Mouse (Mus musculus): ENCODE measurements around the gene Dscam.

The Dscam gene

DNA sequence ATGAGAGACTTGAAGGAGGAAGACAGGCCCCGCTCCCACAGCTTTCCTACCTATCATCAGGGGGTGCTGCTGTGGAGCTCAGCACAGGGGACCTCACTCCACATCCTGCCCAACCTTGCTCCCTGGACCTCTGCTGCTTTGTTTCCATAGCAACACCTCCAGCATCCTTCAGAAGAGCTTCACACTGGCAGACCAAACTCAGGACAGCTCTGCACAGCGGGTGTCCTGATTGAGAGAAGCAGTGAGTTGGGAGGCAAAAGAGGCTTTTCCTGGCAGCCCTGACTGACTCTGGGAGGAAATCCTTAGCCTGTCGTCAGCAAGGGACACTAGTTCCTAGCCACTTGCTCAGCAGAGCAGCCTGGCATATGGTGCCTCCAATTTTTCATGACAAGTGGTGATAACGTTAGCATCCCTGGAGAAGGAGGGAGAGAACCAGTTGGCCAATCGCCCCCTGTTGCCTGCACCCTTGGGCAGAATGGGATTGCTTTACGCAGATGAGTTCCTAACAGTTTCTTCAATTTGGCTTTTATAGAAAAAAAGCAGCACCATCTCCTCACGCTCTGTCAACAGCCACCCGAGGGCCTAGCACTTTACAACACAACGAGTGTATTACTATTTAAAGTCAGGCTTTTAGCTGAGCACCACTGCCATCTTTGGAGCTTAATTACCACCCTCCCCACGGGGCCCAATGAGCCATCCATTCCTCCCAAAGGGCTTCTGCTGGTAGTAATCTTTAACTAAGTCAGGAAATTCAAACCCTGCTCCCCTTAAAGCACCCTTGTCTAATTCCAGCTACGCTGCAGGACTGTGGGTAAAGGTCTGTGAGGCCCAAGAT, 224.9 kb downstream of the Dscam start:
- no peak for DNase-seq (ENCODE audit: low read depth, low spot score)

DNA sequence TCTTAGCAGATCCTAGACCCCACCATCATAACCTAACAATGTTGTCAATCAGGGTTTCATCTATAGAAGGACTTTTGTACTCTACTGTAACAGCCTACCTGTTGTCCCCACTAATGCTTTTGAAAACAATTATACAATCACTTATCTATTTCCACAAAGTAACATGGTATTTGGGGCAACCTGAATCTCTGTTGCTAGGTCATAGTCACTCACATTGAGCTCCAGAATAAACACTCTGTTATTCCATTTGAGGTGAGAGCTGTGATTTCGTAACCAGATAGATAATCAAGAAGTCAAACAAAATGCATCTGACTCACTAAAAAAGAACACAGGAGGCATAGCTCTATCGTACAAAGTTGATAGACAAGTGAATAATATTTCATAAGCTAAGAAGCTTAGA, 226.9 kb downstream of the Dscam start:
- DNase-seq (ENCODE audit: low read depth, low spot score) = no peak

DNA sequence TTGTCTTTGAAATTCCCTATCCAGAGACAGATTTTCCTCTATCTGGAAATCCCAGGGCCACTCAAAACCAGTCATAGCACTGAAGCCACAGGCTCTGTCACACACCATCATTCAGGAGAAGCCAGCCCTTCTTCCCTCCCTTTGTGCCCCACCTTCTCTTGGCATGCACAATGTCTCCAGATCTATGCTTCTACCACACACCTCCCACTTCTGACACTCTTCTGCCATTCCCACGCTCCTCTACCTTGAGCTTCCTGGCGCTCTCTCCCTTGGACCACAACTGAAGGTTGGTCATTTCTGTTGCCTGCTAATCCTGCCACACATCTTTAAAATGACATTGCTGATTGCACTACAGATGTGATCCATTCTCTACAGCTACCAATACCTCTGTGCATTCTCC, 235.8 kb downstream of the Dscam start:
- no peak for DNase-seq (ENCODE audit: low read depth, low spot score)

DNA sequence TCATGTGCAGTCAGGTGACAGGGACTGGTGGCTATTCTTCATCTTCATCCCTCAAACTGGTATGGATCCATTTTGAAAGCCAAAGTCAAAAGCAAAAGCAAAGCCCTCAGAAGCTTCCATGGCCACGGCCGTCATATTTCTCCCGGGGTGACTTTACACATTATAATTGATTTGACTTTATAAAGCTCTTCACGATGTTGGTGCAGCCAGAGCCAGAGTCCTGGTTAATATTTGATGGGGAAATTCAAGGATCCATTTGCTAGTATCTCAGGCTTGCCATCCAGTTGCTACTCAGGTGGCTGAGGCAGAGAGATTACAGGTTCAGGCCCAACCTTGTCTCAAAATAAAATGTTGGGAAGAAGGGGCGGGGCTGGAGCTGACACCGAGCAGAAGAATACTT, 238.3 kb downstream of the Dscam start:
- DNase-seq (ENCODE audit: low read depth, low spot score) = no peak

DNA sequence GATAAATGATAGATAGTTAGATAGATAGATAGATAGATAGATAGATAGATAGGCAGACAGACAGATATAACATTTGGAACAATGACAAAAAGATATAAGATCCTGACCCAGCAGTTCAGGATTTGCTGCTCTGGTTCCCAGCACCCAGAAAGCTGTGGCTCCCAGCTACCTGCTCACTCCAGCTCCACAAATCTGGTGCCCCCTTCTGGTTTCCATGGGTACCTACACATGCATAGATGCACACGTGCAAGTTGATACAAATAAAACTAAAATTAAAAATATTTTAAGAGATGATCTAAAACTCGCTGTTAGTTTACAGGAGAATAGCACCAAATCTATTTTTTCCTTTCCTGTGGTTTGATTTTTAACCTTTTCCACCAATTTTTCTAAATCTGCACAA, 238.8 kb downstream of the Dscam start:
- no peak for DNase-seq (ENCODE audit: low read depth, low spot score)

DNA sequence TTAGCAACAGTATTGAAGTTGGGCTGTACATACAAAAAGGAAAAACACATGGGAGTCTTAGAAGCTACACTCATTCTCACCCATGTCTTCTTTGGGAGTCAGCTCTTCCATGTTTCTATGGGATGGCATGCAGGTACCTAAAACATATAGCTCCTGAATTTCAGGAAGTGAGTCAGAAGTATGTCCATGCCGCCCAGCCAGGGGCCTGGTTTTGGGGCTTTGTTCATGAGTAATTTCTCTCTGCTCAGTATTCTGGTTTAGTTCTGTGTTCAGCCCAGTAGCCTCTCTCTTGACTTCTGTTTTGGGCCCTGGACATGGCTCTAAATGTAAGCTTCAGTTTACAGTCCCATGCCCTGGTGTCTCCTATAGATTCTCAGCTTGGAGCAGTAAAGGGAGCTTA, 242.5 kb downstream of the Dscam start:
- no peak for DNase-seq (ENCODE audit: low read depth, low spot score)

DNA sequence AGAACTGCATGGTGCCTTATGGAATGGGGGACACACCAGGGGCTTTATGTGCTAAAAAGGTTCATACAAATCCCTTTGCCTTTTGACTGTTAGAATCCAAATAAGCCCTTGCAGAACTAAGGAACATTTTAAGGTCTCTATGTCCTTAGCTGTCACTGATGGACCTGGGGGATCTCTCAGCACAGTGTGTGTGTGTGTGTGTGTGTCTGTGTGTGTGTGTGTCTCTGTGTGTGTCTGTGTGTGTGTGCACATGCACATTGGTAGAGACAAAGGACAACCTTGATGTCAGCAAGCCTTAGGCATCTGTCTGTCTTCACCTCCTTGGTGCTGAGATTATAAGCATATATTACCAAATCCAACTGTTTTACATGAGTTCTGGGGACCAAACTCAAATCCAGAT, 243.1 kb downstream of the Dscam start:
- no peak for DNase-seq (ENCODE audit: low read depth, low spot score)

DNA sequence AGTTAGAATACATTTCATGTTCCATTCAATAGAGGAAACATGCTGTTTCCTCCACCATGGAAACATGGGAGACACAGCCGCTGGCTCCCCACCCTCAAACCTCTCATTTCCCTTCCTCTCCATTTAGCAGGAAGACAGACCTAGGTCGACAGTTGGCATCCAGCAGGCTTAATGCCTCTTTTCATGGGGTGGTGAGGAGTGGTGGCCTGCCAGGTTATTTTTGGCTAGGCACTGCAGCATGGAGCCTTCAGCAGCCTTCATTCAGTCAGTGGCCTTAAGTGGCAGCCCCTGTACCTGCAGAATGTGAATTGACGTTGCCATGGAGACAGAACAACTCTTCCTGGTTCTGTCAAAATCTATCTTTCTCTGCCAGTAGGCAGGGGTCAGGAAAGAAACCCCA, 243.6 kb downstream of the Dscam start:
- DNase-seq (ENCODE audit: low read depth, low spot score) = peak; percentile 24

DNA sequence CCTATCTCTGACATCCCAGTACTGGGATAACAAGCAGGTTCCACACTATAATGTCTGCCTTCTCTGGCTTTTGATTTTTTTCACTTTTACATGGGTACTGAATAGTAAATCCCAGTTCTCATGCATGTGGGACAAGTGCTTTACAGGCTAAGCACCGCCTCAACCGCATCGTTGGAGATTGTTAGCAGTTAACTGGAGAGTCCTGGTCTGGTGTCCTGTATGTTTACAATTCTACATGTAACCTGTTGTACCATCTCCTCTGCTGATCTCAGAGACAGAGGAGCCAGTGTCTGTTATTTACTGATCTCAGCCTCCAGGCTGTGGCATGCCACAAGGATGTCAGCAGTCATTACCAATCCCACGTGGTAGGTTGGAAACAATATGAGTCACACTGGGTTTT, 246.6 kb downstream of the Dscam start:
- DNase-seq (ENCODE audit: low read depth, low spot score) = no peak

DNA sequence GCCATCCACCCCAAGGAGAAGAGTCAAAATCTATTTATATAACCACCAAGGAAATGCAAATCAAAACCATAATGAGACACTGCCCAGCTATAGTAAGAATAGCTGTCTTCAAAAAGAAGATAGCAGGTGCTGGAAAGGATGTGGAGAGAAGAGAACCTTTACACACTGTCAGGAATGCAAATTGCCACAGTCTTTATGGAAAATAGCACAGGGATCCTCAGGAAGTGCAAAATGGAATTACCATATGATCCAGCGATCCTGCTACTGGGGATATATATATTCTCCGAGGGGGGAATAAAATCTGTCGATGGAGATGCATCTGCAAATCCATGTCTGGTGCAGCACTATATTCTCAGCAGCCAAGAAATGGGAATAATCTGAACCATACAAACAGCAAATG, 256.1 kb downstream of the Dscam start:
- no peak for DNase-seq (ENCODE audit: low read depth, low spot score)

DNA sequence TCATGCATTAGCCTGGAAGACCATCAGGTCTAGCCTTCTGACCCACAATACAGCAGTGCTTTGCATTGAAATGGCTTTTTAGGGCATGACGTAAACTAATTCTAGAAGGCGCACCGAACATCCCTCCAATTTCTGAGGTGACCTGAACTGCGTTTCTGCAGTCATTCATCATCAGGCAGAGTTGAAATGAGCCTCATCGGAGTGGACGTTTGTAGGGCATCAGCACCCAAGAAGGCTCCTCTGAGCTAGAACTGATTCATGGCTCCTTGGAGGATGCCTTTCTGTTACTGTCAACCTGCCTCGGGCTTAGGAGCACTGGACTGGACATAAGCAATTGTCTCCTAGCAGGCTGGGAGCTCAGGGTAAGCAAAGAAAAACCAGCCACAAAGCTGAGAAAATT, 257.7 kb downstream of the Dscam start:
- DNase-seq (ENCODE audit: low read depth, low spot score) = no peak

DNA sequence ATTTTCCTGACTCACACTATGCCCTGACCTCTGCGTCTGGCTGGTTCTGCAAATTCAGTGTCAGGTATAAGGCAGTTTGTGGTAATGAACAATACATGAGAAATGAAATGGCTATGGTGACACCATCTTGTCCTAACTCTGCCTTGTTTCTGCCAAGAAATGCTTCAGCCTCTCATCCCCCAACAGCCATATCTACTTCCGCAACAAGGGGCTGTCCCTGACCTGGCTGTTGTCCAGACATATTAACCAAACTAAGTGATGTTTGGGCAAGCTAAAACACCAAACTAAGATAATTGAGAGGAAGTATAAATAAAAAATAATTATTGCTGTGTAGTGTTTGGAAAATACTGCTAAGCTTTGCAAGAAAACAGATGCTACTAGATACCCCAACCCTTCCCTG, 258.4 kb downstream of the Dscam start:
- no peak for DNase-seq (ENCODE audit: low read depth, low spot score)

DNA sequence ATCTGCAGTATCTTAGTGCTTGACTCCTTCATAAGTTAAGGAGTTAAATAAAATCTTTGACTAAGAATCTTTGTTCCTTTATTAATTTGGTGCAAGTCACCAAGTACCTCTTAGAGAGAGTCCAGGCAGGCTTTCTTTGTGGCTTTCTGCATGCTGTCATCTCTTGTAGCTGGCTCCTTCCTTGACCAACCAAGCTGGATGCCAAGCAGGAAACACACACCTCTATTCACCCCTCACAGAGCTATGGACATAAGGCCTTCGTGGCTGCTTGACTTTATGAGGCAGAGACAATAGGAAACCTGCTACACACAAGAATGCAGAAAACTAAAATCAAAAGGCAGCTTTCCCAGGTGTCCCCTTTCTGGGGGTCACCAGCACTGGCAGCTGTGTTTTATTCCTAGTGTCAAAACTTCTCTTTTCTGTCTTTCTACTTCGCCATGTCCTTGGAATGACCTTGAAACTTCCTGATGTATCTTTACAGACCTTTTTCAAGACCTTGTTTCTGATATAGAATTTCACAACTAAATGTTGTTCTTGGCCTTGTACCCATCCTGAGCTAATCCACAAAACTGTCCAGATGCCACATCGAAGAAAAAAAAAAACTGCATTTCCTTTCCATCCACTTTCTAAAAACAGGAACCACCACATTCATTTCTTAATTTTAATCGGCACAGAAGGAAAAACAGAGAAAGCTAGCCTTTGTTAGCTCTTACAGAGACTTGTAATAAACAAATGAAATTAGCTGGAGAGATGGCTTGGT, 260.0 kb downstream of the Dscam start:
- DNase-seq (ENCODE audit: low read depth, low spot score) = no peak

DNA sequence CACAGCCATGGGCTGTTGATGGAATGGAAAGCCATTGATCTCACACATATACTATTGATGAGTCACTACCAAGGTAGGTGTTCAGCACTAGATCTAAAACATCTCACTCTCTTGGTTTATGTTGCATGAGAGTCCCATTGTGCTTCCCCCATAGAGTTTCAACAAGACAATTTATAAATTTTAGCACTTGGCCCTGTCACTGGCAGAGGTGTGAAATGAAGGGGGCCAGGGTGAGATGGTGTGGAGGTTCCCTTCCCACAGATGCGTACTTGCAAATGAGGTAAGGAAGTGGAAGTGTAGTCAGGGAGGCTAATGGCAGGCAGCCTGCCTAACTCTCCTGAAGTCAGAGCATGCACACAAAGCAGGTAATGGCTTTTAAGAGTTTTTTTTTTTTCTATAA, 262.7 kb downstream of the Dscam start:
- DNase-seq (ENCODE audit: low read depth, low spot score) = no peak

DNA sequence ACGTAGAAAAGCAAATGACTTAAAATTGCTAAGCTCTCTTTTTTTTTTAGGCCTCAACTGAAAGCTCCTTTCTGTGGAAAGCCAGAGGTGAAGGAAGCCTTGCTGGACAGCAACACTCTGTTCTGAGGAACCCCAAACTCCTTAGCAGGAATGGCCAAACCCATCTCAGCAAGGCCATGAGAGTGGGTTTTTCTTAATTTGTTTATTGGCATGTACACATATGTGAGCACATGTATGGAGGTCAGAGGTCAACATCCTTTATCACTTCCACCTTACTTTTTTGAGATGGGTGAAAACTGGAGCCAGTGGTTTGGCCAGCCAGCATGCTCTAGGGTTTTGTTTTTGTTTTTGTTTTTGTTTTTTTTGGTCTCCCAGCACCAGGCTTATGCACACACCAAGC, 263.5 kb downstream of the Dscam start:
- DNase-seq (ENCODE audit: low read depth, low spot score) = no peak

DNA sequence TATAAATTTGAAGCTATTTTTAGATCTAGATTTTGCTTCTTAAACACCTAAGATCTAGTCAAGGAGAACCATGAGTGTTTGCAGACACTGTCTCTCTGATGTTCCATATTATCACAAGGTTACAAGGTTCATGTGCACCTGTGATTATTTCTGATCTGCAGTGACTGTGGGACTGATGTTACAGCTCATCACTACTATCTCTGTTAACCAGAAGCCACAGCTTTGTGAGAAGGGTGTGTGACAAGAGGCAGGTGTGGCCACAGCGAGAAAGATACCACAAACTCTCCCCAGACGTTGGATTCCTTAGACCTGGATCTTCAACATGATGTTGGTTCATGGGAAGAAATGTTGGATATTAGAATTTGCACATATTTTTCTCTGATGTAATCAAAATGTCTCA, 263.9 kb downstream of the Dscam start:
- no peak for DNase-seq (ENCODE audit: low read depth, low spot score)

DNA sequence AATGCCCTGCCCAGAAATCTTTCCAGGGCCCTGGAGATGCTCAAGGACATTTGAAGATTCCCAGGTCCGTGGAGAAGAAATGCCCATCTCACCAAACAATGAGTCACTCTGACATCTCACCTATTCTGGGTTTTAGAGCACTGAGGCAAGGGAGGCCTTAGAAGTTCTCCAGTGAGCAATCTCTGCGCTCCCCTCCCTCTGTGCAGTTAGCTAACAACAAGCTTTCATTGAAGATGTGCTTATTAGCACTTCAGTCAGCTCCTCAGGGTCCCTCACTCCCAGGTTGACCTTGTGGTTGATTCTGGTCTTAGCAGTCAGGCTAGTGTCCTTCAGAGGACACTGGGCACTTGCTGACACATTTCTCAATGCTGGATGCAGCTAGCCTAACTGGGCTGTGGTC, 265.8 kb downstream of the Dscam start:
- DNase-seq (ENCODE audit: low read depth, low spot score) = no peak

DNA sequence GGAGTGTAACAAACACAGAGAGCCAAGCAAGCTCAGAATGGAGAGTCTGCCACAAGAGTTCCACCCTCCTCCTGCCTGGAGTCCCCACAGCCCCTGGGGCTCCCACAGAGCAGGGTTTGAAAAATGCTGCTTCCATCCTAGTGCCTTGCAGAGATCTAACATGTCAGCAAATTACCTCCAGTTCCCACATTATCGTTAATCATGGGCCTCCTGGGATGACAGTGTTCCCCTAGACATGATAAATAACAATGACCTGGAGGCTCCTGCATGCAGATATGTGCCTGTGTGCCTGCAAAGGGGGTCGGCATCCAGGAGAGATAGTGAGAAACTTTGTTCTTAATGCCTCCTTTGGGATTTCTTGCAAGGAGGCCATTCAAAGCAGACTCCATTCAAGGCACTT, 266.2 kb downstream of the Dscam start:
- no peak for DNase-seq (ENCODE audit: low read depth, low spot score)

DNA sequence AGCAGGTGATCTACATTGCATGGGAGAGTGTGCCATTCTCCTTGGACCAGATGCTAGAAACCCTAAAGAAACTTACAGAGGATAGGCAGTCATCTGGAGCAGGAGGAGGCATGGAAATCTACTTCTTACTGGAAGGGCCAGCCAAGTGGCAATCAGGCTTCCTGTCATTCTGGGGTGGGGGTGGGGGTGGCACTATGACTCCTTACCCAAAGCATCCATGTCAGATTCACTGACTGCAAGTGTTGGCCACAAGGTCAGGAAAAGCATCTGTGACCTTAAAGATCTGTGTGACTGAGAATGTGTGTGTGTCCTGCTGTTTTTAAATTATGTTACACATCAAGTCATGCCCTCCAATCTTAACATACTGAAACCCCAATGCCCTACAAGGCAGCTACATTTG, 268.0 kb downstream of the Dscam start:
- DNase-seq (ENCODE audit: low read depth, low spot score) = no peak

DNA sequence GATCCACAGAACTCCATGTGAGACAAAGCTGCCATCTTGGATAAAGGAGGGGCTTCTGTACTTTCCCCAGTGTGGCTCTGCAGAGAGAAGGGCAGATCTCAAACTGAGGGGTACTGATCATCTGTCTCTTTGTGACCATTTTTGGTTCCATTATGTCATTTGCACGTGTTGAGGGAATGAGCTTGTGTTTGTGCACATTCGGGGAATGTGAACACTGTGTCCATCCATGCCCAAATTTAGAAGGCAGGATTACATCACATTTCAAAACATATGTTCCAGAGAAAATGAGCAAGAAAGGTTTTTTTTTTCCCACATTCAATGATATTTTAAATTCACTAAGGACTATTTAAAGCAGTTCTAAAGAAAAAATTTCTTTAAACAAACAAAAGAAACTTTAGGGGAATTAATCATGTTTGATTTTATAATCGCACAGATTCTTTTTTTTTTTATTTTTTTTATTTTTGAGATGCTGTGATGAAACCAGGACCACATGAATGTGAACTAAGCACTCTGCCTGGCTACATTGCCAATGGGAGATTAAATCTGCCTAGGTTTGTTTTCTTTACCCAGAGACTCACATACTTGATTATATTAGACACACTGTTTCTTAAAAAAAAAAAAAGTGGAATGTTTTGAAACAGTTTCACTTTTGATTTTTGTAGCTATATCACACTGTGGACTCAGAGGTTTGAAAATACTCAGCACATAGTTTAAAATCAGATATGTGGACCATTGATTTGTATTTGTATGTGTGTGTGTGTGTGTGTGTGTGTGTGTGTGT, 269.1 kb downstream of the Dscam start:
- no peak for DNase-seq (ENCODE audit: low read depth, low spot score)

DNA sequence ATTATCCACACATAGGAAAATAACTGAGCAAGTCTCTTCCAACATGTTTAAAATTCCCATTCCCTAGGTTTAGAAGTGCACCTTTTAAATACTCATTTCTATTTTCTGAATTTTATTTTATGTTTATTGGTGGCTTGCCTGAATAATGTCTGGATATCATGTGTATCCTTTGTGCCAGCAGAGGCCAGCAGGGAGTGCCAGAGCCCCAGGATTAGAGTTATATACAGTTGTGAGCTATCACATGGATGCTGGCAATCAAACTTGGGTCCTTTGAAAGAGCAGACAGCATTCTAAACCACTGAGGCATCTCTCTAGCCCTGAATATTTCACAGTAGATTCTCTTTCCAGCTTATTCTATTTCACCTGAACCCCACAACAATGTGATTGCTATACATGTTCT, 271.2 kb downstream of the Dscam start:
- no peak for DNase-seq (ENCODE audit: low read depth, low spot score)

DNA sequence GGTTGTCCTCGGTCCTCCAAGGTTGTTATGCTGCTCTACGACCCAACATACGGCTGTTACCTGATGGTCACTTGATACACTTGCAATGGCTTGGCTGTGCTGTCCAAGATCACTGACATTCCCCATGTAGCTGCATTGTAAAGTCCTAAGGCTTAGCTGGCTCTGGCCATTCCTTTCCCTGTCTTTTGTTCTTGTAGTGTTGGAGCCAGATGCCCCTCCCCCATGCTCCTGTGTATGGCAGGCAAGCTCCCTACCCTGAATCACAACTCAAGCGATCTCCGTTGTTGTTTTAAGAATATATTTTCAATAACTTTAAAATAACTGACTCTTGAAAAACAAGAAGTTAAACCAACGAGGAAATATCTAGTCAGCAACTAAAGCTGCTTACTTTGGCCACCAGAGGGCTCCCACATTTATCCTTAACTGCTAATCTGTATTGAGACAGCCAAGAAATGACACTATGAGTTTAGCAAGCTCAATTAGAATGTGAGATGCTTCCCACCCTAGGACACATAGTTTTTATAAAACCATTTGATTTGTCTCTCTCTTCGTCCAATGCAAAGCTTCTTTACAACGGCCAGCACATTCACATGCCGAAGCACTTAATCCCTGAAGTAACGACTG, 273.9 kb downstream of the Dscam start:
- no peak for DNase-seq (ENCODE audit: low read depth, low spot score)

Data from brain, embryonic 18.5 days (tissue).